Mouse (Mus musculus) adrenal gland, adult (tissue): ENCODE measurements at regions not wholly inside any gene's neighbourhood (a gene's known extent, or its start where the extent isn't known, plus 50 kb on each side); places are given as distances from the start of the nearest gene placed in this dataset.

Experiments
- DNase-seq, 2 experiments: peaks; one replicate each; pipeline ENCODE4 v3.0.0; 2022 to 2023; ENCODE audit warnings: low spot score in 1 of 2; ENCODE audit not compliant: inconsistent age in 2 of 2

- no peak for DNase-seq
These were observed 170.2 kb upstream of the Rnf219 start for GRCm38 (mm10) chr14:104692616-104693015.

- DNase-seq: no peak
These were observed 166.0 kb upstream of the Rnf219 start for GRCm38 (mm10) chr14:104688440-104688839.

GRCm38 (mm10) chr14:104676810-104677209 lies 154.4 kb upstream of the Rnf219 start:
- peak in 1 of 2 experiments; percentile 19 for DNase-seq

- no peak for DNase-seq
These were observed 139.3 kb upstream of the Rnf219 start for GRCm38 (mm10) chr14:104661696-104662095.

- no peak for DNase-seq
These were observed 136.3 kb upstream of the Rnf219 start for GRCm38 (mm10) chr14:104658751-104659150.

GRCm38 (mm10) chr14:104649980-104650379 lies 127.5 kb upstream of the Rnf219 start:
- no peak for DNase-seq

- DNase-seq: no peak
These were observed 122.2 kb upstream of the Rnf219 start for GRCm38 (mm10) chr14:104644626-104645025.

GRCm38 (mm10) chr14:104642783-104643182 lies 120.3 kb upstream of the Rnf219 start:
- no peak for DNase-seq

- DNase-seq: no peak
These were observed 116.9 kb upstream of the Rnf219 start for GRCm38 (mm10) chr14:104639300-104639699.

- no peak for DNase-seq
These were observed 89.0 kb upstream of the Rnf219 start for GRCm38 (mm10) chr14:104611467-104611866.

- DNase-seq: peak; percentile 12 to 55
These were observed 87.9 kb upstream of the Rnf219 start for GRCm38 (mm10) chr14:104610378-104610777.

- no peak for DNase-seq
These were observed 72.4 kb upstream of the Rnf219 start for GRCm38 (mm10) chr14:104594851-104595250.
